Mouse (Mus musculus): Measurements from ENCODE around the gene Ptbp1. TPM values are rescaled to one million over a fixed set of nuclear protein-coding genes. Genes with fewer than 3 reads are reported as not detected.

The Ptbp1 gene
- total RNA-seq (2021) = 10 to 100 TPM; 44.0 to 66.0 TPM

DNA sequence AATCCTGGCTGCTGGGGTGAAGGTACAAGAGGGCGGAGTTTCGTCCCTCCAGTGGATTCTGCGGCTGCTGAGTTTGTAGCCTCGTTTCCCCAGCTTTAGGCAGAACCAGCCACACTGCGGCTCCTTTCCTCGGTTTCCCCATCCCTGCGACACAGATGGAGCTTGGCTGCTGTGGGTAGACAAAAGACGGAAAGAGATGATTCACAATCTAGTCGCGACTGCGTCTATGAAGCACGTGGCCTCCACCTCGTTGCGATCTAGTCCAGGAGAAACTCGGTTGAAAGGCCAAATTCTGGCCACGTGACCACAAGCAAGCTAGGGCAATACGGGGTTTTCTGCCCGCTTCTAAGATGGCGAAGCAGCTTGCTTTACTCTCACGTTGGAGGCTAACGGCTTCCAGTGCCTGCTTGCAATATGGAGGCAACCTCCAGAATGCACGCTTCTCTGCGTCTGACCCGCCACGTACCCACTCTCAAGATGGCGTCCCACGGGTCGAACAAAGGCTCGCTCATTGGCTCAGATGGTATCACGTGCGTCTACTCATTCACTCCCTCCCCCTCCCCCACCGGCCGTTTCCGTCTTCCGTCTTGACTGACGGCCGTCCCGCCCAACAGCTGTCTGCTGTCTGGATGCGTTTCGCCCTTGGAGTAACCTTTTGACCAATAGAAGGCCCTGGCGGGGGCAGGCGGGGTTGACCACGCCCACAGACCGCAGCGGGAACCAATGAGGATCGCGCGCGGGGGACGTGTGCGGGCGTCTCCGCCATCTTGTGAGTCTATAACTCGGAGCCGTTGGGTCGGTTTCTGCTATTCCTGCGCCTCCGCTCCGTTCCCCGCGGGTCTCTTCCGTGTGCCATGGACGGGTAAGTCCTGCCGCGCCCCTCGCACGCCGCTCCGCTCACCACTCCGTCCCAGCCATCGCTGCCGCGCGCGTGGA, at the start of gene Ptbp1:
Gene Ptbp1 (plus strand): TSS at position 568 of the 936 bp plus-strand sequence.
- peak; percentile 91 to 94 for DNase-seq (ENCODE audit: extremely low spot score in 1 of 2, low spot score in 1 of 2)

DNA sequence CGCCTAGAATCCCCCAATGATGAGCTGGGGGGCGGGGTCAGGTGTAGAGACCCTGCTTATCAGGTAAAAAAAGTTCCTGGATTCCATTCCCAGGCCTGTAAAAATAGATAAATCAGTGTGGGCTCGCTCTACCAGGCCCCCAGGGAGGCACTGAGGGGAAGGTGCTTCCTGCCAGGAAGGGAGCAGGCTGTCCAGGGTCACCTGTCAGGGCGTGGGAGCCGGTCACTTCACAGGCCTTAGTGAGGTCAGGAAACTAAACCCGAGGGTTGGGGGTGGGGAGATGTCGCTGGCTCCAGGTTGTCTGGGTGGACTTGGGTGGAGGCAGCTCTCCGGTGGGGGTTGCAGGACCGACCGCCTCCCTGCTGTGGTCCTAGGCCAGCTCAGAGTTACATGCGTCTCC, 48.6 kb upstream of the Ptbp1 start:
- no peak for DNase-seq (ENCODE audit: extremely low spot score in 1 of 2, low spot score in 1 of 2)

DNA sequence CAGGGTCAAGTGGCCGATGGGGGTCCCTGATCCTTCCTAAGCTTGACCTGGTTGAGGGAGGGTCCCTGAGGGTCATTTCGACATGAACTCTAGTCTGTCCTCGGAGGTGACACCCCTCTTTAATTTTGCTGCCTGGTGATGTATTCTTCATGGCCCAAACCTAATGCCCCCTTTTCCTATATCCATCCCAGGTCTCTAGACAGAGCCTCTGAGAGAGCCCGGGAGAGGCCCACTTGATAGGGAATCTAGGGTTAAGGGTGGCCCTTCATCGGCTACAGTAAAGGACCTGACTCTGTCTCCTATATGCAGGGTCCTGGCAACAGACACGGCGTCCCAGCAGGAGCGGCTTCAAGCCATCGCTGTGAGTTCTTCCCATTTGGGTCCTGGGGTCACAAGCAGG, 47.9 kb upstream of the Ptbp1 start:
- DNase-seq (ENCODE audit: extremely low spot score in 1 of 2, low spot score in 1 of 2) = no peak

DNA sequence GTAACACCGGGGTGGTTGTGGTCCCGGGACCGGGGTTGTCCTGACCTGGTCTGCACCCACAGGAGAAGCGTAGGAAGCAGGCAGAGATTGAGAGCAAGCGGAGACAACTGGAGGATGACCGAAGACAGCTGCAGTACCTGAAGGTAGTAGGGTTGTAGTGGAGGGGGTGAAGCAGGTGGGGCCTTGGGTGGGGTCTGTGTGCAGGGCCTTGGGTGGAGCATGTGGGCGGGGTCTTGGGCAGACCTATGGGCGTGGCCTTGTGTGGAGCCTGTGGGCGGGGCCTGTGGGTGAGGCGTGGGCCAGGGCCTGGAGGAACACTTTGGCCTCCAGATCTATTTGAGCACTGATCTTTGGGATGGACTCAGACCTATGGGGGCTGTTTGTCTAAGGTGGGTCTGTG, 47.3 kb upstream of the Ptbp1 start:
- no peak for DNase-seq (ENCODE audit: extremely low spot score in 1 of 2, low spot score in 1 of 2)

DNA sequence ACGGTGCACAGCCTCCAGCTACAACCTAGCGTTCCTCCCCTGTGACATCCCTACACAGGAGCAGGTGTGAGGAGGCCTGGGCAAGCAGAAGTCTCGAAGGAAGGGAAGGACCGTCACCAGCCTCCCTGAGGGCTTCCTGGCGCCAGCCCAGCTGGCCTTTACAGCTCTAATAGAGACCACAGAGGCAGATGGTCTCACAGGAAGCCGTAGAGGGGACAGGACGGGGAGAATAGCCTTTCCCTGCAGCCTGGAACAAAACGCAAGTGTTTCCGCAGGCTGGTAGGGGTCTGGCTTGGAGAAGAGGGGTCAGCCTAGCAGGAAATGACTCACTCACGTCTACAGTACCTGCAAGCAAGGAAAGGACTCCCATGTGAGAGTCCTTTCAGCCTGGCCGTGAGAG, 46.4 kb upstream of the Ptbp1 start:
- no peak for DNase-seq (ENCODE audit: extremely low spot score in 1 of 2, low spot score in 1 of 2)

DNA sequence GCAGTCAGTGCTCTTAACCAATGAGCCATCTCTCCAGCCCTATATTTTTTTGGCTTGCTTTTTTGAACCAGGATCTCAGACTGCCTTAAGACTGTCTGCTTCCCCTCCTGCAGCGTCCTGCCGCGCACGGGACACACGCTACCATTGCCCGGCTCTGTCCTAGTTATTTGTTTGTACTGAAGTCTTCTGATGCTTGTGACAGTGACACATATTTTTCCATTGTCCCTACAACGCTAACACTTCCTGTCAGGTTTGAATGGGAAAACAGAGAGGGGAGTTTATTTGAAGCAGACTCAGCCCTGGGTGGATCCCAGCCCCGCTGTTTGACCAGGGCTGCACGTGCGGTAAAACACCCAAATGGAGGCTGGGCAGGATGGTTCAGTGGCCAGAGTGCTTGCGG, 45.5 kb upstream of the Ptbp1 start:
- DNase-seq (ENCODE audit: extremely low spot score in 1 of 2, low spot score in 1 of 2) = no peak

DNA sequence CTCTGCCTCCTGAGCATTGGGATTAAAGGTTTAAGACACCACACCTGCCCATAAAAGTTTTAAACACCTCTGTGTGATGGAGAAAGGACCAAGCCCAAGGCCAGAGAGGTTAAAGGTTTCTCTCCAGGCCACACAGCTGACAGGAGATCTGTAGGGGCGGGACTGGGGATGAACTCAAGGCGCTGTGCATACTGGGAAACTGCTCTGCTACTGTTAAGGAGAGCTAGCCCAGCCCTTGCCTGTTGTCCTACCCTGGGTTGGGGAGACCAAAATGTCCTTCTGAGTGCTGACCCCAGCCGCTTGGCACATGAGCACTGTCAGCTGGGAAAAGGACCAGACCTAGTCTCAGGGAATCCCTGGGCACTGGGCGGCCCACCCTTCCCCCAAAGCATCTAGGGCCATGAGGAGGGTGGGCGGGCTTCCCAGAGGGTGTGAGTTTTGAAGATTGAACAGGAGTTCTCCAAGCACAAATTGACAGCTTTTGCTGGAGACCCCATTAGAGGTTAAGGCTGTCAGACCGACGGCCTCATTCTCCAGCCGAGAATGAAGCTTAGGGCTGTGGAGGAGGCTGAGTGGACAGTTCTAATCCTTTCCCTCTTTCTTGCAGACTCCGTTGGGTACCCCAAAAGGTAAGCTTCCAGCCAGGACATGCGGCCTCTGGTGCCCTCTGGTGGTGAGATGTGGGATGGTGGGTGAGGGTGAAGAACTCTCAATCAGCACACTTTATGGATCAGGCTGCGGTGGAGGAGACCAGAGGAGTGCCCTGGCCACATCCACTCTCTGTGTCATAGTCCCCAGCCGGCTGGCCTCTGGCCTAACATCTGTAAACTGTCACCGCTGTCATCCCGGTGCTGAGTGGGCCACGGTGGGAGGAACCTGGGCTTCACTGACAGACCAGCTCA, 42.2 kb upstream of the Ptbp1 start:
- peak; percentile 92 to 99 for DNase-seq (ENCODE audit: extremely low spot score in 1 of 2, low spot score in 1 of 2)

DNA sequence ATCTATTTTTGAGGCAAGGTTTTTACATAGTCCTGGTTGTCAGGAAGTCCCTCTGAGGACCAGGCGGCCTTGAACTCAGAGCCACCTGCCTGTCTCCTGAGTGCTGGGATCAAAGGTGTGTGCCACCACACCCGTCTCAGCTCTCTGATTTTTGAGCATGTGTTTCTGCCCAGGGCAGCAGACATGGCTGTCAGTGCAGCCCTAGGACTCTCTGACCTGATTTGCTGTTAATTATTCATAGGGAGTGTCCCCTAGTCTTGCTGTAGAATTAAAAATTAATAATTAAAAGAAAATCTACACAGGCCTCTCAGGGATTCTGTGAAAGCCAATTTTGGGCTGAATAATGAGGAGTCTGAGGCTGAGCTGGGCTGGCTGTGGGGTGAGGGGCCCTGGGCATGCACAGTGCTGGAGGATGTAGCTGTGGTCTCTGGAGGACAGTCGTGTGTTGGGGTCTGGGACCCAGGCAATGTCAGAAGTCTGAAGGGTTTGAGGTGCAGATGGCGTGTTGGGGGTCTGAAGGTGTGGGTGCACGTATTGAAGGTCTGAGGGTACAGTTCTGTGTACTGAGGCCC, 39.9 kb upstream of the Ptbp1 start:
- no peak for DNase-seq (ENCODE audit: extremely low spot score in 1 of 2, low spot score in 1 of 2)

DNA sequence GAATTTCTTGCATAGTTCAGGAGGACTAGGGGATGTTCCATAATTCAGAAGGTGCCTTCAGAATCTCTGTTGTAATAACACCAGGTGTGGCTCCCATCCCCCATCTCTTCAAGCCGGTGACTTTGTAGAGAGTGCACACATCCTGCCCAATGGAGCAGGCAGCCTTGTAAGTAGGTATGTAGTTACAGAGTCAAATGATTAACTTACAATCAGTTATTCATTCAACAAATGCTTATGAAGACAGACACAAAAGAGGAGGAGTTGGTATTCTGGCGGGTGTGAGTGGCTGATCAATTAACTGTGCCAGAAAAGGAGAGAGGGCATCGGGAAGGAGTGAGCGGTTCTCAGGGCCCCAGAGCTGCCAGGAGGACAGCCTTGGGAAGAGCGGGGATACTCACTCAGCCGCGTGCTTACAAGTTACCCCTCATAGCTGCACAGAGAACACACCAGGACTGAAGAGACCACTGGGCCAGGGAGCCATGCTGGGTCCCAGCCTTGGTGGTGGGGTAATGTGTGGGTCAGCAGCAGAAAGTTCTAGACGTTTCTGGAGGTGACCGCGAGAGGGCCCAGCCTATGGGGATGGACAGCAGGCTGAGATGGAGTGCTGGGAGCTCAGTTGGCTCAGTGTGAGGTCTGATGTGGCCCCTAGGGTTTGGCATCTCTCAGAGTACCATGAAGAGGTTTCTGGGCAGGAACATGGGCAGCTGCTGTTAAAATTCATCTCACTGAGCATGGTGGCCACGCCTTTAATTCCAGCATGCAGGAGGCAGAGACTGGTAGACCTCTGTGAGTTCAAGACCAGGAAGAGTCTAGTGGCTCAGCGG, 38.3 kb upstream of the Ptbp1 start:
- no peak for DNase-seq (ENCODE audit: extremely low spot score in 1 of 2, low spot score in 1 of 2)

DNA sequence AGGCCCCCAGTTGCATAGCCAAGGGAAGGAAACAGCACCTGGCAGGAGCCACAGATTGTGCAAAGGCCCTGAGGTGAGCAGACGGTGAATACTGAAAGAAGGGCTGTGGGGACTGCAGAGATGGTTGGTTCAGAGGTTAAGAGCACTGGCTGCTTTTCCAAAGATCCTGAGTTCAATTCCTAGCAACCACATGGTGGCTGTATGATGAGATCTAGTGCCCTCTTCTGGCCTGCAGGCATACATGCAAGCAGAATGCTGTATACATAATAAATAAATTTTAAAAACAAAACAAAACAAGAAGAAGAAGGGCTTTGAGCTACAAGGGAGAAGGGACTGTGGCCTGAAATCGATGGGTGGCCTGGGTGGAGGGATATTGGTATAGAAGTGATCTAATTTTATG, 37.1 kb upstream of the Ptbp1 start:
- no peak for DNase-seq (ENCODE audit: extremely low spot score in 1 of 2, low spot score in 1 of 2)

DNA sequence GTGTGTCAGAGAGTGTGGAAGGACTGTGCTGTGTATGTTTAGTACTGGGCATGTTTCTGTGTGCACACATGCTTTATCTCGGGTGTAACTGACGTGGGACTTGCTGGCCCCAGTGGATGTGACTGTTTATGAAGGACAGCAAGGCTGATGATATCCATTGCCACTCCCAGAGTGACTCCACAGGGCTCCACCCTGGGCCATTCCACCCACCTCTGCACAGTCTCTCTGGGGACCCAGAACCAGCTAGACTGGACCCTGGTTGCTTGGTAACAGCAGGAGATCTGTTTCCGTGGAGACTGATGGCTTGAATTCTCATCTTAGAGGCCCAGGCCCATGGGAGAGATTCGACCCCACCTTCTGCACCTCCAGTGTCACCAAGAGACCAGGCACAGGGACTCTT, 36.0 kb upstream of the Ptbp1 start:
- no peak for DNase-seq (ENCODE audit: extremely low spot score in 1 of 2, low spot score in 1 of 2)

DNA sequence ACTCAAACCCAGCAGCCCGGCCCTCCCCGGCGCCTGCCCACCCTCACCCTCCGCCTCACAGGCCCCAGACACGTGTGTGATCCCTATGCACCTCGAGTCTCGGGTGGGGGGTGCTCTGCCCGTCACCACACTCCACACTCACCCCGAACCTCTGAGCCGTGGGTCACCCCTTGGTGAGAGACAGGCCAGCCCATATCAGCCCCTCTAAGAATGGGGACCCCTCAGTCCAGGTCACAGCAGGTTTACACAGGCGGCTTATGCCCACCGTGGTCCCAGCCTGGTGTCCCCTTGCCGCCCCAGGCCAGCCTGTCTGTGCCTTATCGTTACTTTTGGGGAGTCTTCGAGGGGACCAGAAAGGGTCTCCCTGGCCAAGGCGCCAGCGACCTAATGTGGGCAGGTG, 34.6 kb upstream of the Ptbp1 start:
- DNase-seq (ENCODE audit: extremely low spot score in 1 of 2, low spot score in 1 of 2) = no peak

DNA sequence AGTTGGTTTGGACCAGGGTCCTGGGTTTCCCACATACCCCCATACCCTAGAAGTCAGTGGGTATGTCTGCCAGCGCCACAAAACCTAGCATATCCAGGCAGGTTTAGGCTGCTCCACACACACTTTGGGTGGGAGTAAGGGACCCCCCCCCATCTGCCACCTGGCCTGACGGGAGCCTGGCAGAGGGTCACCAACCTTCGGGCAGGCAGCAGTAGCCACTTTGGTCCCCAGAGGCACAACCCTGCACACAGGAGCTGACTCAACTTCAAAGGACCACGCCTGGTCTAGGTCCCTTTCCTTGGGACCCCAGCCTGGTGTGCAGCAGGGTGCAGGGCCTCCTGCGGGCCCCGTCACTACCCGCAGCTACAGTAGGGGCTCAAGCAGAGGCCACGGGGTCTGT, 34.0 kb upstream of the Ptbp1 start:
- DNase-seq (ENCODE audit: extremely low spot score in 1 of 2, low spot score in 1 of 2) = no peak

DNA sequence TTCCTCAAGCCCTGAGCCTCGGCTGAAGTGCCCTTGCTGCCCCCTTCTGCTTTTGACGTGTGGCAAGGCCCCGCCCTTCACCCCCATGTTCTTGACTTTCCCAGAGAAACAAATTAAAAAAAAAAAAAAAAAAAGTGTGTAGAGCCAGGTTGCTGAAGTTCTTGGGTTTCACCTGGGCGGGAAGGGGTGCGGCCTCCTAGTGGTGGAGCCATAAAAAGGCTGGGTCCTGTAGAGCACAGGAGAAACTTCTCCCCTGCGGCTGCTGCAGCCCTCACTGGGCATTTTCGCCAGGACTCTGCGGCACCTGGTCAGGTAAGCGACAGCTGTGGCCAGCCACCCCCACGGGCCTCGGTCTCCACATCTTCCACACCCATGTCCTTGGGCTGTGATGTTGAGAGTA, 33.4 kb upstream of the Ptbp1 start, which contains the start of gene Misp:
Gene Misp (plus strand): TSS at position 208 of the 400 bp plus-strand sequence.
- DNase-seq (ENCODE audit: extremely low spot score in 1 of 2, low spot score in 1 of 2) = no peak

DNA sequence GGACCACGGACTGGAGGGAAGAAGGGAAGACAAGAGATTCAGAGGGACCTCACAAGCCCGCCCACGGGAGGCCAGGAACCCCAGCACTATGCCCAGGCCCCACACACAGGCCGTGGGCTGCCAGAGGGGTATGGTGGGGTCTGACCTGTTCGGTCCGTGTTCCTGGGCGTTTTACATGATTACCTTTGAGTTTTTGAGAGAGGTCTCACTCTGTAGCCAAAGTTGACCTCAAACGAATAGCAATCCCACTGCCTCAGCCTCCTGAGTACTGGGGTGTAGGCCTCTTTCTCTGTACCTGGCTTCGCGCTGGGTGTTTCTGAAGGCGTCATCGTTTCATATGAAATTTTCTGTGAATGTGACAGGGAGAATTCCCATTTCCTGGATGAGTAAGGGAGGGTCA, 32.5 kb upstream of the Ptbp1 start:
- no peak for DNase-seq (ENCODE audit: extremely low spot score in 1 of 2, low spot score in 1 of 2)

DNA sequence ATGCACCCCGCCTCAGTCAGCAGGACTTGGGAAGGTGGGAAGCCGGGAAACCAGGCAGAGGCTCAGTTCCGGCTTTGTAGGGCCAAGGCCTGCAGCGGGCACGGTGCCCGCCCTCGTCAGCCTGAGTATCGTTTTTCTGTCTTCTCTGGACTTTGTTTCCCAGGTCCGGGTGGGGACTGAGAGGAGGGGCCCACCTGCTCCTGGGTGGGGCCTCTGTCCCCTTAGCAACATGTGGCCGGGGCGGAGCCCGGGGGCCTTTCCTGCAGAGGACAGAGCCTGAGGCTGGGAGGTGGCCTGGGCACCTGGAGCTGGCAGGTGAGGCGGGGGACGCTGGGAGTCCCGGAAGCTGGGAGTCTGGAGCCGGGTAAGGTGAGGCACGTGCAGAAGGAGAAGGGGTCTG, 31.9 kb upstream of the Ptbp1 start:
- no peak for DNase-seq (ENCODE audit: extremely low spot score in 1 of 2, low spot score in 1 of 2)

DNA sequence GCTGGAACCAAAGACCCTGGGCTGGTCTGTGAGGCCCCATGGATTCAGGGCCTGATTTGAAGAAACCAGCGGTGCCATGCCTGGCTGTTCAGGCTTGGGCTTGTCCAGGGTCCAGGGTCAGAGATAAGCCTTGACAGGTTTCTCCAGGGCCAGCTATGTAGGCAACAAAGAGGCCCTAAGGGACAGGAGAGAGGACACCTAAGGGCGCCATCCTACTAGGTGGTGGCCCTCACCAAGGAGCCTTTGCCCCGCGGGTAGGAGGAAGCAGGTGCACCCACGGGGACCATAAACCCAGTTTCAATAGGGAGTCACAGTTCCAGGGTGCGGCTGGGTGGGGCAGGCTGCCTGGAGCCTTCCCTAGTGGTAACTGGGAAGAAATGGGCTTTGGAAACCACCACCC, 31.2 kb upstream of the Ptbp1 start:
- no peak for DNase-seq (ENCODE audit: extremely low spot score in 1 of 2, low spot score in 1 of 2)

DNA sequence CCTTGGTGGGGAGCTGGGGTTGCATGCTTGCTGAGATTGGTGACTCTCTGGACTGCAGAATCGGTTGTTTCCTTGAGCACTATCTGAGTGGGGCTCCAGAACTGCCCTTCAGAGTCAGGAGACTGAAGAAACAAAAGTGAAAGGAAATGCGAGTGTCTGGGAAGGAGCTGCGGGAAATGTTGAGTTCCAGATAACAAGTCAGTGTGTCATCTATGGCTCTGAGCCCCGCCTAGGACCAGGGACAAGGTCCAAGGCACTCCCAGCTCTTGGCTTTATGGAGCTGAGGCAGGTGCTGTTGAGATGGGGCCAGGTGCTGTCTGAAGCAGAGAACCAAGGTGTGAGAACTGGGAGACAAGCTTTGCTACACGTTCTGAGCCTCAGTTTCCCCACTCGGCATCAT, 29.8 kb upstream of the Ptbp1 start:
- no peak for DNase-seq (ENCODE audit: extremely low spot score in 1 of 2, low spot score in 1 of 2)

DNA sequence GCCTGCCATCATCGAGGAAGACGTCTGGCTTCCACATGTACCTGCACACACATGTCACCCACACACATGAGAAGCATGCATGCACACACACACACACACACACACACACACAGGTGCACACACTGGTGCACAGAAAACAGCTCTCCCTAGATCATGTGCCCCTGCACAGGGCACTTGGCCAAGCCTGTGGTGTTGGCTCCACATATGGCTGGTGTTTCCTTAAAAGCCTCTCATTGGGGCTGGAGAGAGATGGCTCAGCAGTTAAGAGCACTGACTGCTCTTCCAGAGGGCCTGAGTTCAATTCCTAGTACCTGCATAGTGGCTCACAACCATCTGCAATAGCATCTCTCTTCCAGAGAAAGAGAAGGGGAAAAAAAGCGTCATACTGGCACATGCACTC, 22.6 kb upstream of the Ptbp1 start:
- no peak for DNase-seq (ENCODE audit: extremely low spot score in 1 of 2, low spot score in 1 of 2)

Data from layer of hippocampus, postnatal 25 days (tissue).